Mouse (Mus musculus) hindbrain, embryonic 11.5 days (tissue): Measurements from ENCODE around the gene Mcemp1. TPM values are rescaled to one million over a fixed set of nuclear protein-coding genes. Genes with fewer than 3 reads are reported as not detected.
A peak's percentile ranks its signal among the peaks of the same experiment; 100 is the strongest.

Source experiments
- ATAC-seq: fragments of 200-750 bp; cut with Nextera tagmentation; 2 replicates; pipeline ENCODE4 v1.8.0; 2017; ENCODE audit warnings: mild to moderate bottlenecking, moderate TSS enrichment, moderate library complexity; ENCODE audit not compliant: low FRiP score
- DNase-seq: peaks from one replicate; pipeline ENCODE4 v3.0.0-alpha.2; 2015; ENCODE audit warnings: low spot score
- H3K27ac ChIP-seq: fragments of 300-500 bp; sonication (generic); 2 replicates; pipeline ENCODE4 v1.5.1; 2014; ENCODE audit warnings: mild to moderate bottlenecking, low read depth, low read length
- H3K27me3 ChIP-seq: fragments of 300-500 bp; sonication (generic); 2 replicates; pipeline ENCODE4 v1.6.1; 2014; ENCODE audit warnings: mild to moderate bottlenecking, low read length, moderate library complexity, mixed read lengths; ENCODE audit not compliant: control insufficient read depth, insufficient read depth
- H3K36me3 ChIP-seq: fragments of 300-500 bp; sonication (generic); 2 replicates; pipeline ENCODE4 v1.6.1; 2014; ENCODE audit warnings: mild to moderate bottlenecking, low read length, moderate library complexity, mixed read lengths; ENCODE audit not compliant: control insufficient read depth, insufficient read depth
- H3K4me1 ChIP-seq: fragments of 300-500 bp; sonication (generic); replicated peaks from 2 replicates; pipeline ENCODE4 v1.6.1; 2014; ENCODE audit warnings: low read length, mixed read lengths; ENCODE audit not compliant: control insufficient read depth, insufficient read depth
- H3K4me2 ChIP-seq: fragments of 300-500 bp; sonication (generic); replicated peaks from 2 replicates; pipeline ENCODE4 v1.6.1; 2014; ENCODE audit warnings: mild to moderate bottlenecking, low read depth, low read length
- H3K4me3 ChIP-seq: fragments of 300-500 bp; sonication (generic); 2 replicates; pipeline ENCODE4 v1.5.1; 2014; ENCODE audit warnings: low read depth, low read length
- H3K9ac ChIP-seq: fragments of 300-500 bp; sonication (generic); 2 replicates; pipeline ENCODE4 v1.6.1; 2014; ENCODE audit warnings: low read depth, low read length
- H3K9me3 ChIP-seq: fragments of 300-500 bp; sonication (generic); 2 replicates; pipeline ENCODE4 v1.6.1; 2016; ENCODE audit warnings: low read length; ENCODE audit not compliant: control insufficient read depth
- WGBS: fragments of 180-500 bp; shearing (Covaris S2); extraction: QIAGEN DNeasy Blood & Tissue Kit; methylation state at CpG from one replicate; pipeline ENCODE4 v1.1.7; 2014; 5-methylcytosine and 5-hydroxymethylcytosine counted together
- polyA plus RNA-seq: library from polyadenylated mRNA; unstranded; fragments of >200 nt; fragmentation: Nextera tagmentation; extraction: Ambion mirVana; gene quantifications from 2 replicates; pipeline ENCODE4 v1.2.1, GENCODE M21; 2014

Gene Mcemp1
- polyA plus RNA-seq, 1 experiment from 2014 or later = 0.19 TPM

DNA sequence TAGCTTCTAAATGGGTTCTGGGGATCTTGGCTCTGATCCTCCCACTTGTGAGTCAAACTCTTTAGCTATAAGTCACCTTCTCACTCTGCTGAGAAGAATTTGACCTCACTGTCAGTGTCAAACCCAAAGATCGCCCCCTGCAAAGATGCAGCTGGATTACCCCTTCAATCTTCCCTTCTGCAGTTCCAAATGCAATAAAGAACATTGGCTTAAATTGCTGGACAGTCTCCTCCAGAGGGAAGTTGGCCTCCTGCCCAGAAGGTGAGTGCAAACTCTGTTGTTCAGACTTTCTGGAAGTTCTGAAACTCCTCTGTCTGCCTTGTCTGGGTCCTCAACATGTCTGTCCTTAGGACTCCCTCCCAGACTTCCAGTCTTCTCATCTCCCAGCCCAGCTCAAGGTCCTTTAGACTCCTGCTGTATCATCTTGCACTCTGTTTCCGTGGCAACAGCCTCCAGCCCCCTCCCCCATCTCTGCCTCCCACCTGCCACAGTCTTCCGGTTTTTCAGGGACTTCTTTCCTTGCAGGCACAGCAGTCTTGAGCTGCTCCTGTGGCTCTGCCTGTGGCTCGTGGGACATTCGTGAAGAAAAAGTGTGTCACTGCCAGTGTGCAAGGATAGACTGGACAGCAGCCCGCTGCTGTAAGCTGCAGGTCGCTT lies 8.7 kb upstream of the Mcemp1 start:
- no peak overlapping the region for H3K4me2 ChIP-seq
- no peaks in the 10 kb centered on the region for H3K9me3 ChIP-seq
- H3K9ac ChIP-seq = no peak overlapping the region
- no peaks in the 10 kb centered on the region for H3K36me3 ChIP-seq
- peak; percentile 39 for DNase-seq
- H3K4me1 ChIP-seq = no peaks in the 10 kb centered on the region
- no peak overlapping the region for H3K4me3 ChIP-seq
- WGBS = 24% methylated on average over 7 of the region's 7 CpGs
- H3K27ac ChIP-seq = no peak overlapping the region
- H3K27me3 ChIP-seq = no peaks in the 10 kb centered on the region
- ATAC-seq = no peak

DNA sequence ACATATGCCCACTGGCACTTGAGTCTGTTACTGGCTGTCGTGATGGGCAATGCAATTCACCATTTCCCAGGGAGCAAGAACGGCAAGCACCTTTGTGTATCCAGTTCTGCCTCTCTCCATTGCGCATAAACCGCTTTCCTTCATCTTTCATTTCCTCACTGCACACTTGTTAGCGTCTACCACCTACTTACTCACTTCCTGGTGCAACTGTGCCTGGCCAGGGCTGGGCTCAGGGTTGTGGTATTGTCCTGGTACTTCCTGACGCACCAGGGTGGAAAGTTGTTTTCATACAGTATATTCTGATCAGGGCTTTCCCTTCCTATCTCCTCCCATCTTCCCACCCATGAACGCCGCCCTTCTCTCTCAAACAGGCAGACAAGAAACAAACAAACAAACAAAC lies 4.7 kb upstream of the Mcemp1 start:
- H3K27ac ChIP-seq = no peak overlapping the region
- H3K36me3 ChIP-seq = no peaks in the 10 kb centered on the region
- H3K9ac ChIP-seq = no peak overlapping the region
- no peak overlapping the region for H3K4me3 ChIP-seq
- H3K27me3 ChIP-seq = no peaks in the 10 kb centered on the region
- 86% methylated on average over 8 of the region's 8 CpGs for WGBS
- DNase-seq (no peak), ATAC-seq (no peak)
- H3K4me2 ChIP-seq = no peak overlapping the region
- no peaks in the 10 kb centered on the region for H3K4me1 ChIP-seq
- no peaks in the 10 kb centered on the region for H3K9me3 ChIP-seq

DNA sequence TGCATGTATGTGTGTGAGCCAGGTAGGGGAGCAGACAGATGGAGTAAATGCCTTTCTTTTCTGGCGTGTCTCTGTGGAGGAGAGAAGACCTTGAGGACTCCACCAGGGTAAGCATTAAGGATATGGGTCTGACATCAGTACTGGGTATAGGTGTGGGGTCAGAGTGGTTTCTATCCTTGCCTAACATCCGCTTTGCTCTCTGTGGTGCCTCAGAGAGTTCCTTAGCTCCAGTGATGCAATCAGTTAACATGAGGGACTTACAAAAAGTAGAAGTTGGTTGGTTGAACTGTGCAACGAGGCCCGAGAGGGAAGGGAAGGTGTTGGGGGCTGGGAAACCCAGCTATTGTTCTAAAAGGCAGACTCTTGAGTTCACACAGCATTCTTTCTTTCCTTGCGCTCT lies 1.1 kb upstream of the Mcemp1 start:
- Histone ChIP-seq H3K27ac (no peak overlapping the region), H3K4me2 (no peak overlapping the region), H3K27me3 (no peaks in the 10 kb centered on the region), H3K9me3 (no peaks in the 10 kb centered on the region), H3K9ac (no peak overlapping the region), H3K4me3 (no peak overlapping the region), H3K36me3 (no peaks in the 10 kb centered on the region), H3K4me1 (no peaks in the 10 kb centered on the region)
- ATAC-seq (no peak), DNase-seq (no peak)
- WGBS = 59% methylated on average over 5 of the region's 5 CpGs

DNA sequence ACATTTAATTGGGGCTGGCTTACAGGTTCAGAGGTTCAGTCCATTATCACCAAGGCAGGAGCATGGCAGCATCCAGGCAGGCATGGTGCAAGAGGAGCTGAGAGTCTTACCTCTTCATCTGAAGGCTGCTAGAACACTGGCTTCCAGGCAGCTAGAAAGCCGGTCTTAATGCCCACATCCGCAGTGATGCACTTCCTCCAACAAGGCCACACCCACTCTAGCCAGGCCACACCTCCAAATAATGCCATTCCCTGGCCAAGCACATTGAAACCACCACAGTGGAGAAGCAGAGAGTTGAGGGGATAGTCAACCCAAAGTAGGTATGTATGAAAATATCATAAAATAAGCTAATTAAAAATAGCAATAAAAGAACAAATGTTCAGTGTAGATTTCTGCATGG lies 4.8 kb downstream of the Mcemp1 start:
- Histone ChIP-seq H3K27me3 (no peaks in the 10 kb centered on the region), H3K36me3 (no peaks in the 10 kb centered on the region), H3K4me3 (no peak overlapping the region), H3K4me1 (no peaks in the 10 kb centered on the region), H3K4me2 (no peak overlapping the region), H3K9ac (no peak overlapping the region), H3K9me3 (no peaks in the 10 kb centered on the region), H3K27ac (no peak overlapping the region)
- DNase-seq (no peak), ATAC-seq (no peak)
- WGBS = 84% methylated on average over 2 of the region's 2 CpGs

DNA sequence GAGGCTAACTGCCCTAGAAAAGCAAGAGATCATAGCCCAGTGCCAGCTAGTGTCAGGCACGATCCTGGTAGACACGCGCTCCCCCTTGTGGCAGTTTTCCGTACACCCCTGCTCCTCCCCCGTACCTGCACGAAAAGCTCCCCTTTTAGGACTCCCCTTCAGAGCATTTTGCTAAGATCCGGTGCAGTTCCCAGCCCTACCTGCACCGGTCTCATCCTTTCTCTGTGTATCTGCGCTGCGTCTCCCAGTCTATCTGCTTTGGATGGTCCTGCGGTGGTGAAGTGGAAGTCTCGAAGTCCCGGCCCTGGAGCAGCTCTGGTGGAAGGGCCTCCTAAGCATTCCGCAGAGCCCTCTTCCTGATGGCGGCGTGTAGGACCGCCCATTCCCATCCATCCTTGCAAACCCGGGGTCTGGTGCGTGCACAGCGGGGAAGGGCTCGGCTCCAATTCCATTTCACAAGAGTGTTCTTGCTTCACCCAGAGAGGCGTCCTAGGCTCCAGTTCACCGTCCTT lies 6.5 kb downstream of the Mcemp1 start, which contains the start of gene Fcor:
Fcor (minus strand) TSS at position 383 of the 512 bp plus-strand sequence.
- peak within 1 kb of the TSS; percentile 74 for H3K9ac ChIP-seq
- H3K4me2 ChIP-seq = peak within 1 kb of the TSS; percentile 74
- peak; percentile 86 for ATAC-seq
- WGBS = under 1% methylated on average over 23 of the region's 23 CpGs
- H3K4me1 ChIP-seq = no peaks in the 10 kb centered on the region
- H3K27me3 ChIP-seq = no peaks in the 10 kb centered on the region
- H3K27ac ChIP-seq = peak within 1 kb of the TSS; percentile 27
- H3K9me3 ChIP-seq = no peaks in the 10 kb centered on the region
- H3K4me3 ChIP-seq = peak within 1 kb of the TSS; percentile 46
- no peaks in the 10 kb centered on the region for H3K36me3 ChIP-seq
- peak; percentile 89 for DNase-seq

DNA sequence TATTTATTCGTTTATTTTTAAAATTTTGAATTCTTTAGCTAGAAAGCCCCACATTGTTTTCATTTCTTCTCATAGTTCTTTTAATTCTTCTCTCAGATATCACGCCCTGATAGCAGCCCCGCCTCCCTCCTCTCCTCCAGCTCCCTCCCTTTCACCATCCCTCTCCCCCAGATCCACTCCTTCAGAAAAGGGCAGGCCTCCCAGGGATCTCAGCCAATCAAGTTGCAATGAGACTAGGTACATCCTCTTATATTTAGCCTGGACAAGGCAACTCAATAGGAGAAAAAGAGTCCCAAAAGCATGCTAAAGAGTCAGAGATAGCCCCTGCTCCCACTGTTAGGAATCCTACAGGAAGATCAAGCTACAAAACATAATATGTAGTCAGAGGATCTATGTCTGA lies 9.1 kb downstream of the Mcemp1 start:
- Histone ChIP-seq H3K4me3 (no peak overlapping the region), H3K27ac (no peak overlapping the region), H3K9me3 (no peaks in the 10 kb centered on the region), H3K4me1 (no peaks in the 10 kb centered on the region), H3K9ac (no peak overlapping the region), H3K4me2 (no peak overlapping the region), H3K27me3 (no peaks in the 10 kb centered on the region), H3K36me3 (0 out of 2 replicates have a peak, but pooled peaks cover 4% of the 10 kb centered on the region)
- no peak for ATAC-seq
- no peak for DNase-seq
- 59% methylated on average over 3 of the region's 3 CpGs for WGBS

DNA sequence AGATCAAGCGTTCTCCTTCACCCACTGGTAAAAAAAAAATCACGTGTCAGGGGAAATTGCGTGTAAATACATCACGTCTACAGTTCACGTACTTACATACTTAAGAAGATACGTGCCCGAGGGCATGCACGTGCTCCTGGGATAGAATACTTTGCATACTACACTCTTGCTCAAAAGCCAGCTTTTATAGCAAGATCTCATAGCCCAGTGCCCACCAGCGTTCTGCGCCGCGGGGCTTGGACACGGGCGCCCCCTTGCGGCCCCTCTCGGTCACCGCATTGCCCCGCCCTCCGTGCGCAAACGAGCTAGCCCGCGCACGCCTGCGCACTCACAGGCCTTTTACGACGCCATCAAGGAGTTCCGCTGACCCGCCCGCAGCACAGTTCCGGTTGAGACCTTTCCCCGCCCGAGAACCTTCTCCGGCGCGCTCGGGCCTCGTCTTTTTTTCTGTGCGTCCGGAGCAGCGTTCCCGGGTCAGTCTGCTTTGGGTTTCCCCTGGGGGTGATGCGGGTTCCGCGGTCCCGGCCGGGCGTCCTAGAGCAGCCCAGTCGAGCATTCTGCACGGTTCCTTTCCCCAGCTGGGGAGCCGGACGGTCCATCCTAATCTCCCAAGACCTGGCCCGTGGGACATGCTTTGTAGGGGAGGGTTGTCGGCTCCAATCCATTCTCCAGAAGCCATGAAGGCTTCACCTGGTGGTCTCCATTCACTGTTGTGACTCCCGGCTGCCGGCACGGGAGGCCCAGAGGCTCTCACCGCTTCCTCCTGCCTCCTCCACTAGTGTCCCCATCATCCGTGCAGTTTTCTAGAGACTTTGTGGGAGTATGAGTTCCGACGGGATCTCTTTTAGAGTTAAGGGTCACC lies 10.8 kb downstream of the Mcemp1 start, which contains the start of gene Trappc5:
Trappc5 (plus strand) TSS at position 169 of the 862 bp plus-strand sequence.
- H3K9ac ChIP-seq = peak within 1 kb of the TSS; percentile 85
- peak within 1 kb of the TSS; percentile 84 for H3K27ac ChIP-seq
- no peaks in the 10 kb centered on the region for H3K9me3 ChIP-seq
- H3K4me2 ChIP-seq = peak within 1 kb of the TSS; percentile 84
- WGBS = 2% methylated on average over 61 of the region's 61 CpGs
- H3K36me3 ChIP-seq = 0 out of 2 replicates have a peak, but pooled peaks cover 6% of the 10 kb centered on the region
- ATAC-seq (peak; percentile 86), DNase-seq (peak; percentile 96)
- peak within 1 kb of the TSS; percentile 88 for H3K4me3 ChIP-seq
- H3K4me1 ChIP-seq = no peaks in the 10 kb centered on the region
- no peaks in the 10 kb centered on the region for H3K27me3 ChIP-seq

DNA sequence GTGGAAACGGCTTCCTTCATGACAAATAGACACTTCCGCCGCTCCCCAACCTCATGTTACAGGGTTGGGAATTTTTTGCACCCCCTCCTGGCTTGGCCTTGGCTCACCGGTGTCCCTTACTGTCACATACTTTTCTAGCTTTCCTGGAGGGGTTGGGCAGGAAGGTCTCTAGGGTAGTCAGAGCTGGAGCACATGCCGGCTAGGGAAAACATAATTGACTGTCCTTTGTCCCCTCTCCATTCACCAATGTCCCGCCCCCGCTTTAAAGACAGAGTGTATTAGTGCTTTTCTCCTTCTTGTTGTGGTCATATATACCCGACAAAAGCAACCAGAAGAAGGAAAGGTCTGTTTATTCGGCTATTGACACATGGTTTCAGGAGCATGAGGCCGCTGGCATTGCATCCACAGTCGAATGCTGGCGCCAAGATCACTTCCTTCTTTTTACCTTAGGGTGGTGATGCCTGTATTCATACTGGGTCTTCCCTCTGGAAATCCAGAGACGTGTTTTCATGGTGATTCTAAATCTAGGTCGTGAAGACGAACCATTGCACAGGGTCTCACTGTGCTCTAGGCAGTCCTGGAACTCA lies 11.5 kb downstream of the Mcemp1 start:
- H3K9ac ChIP-seq = peak overlapping the region; percentile 85
- no peak for DNase-seq
- ATAC-seq = peak; percentile 1; the same call in 1 of the 2 replicates
- H3K4me2 ChIP-seq = peak overlapping the region; percentile 84
- 0 out of 2 replicates have a peak, but pooled peaks cover 6% of the 10 kb centered on the region for H3K36me3 ChIP-seq
- no peaks in the 10 kb centered on the region for H3K9me3 ChIP-seq
- H3K4me1 ChIP-seq = no peaks in the 10 kb centered on the region
- no peaks in the 10 kb centered on the region for H3K27me3 ChIP-seq
- H3K4me3 ChIP-seq = peak overlapping the region; percentile 88
- WGBS = 8% methylated on average over 15 of the region's 15 CpGs
- peak overlapping the region; percentile 84 for H3K27ac ChIP-seq
